Mouse (Mus musculus) heart, adult 2 months (tissue): ENCODE measurements around the gene Pak6. TPM values are rescaled to one million over a fixed set of nuclear protein-coding genes. Genes with fewer than 3 reads are reported as not detected.
A peak's percentile ranks its signal among the peaks of the same experiment; 100 is the strongest.

Experiments used
- DNase-seq, 2 experiments: peaks; one replicate each; pipeline ENCODE4 v3.0.0; 2021
- H3K27ac ChIP-seq: fragments of 200-600 bp; 2 replicates; pipeline ENCODE4 v1.8.1; 2022
- H3K27me3 ChIP-seq: fragments of 200-500 bp; 2 replicates; pipeline ENCODE4 v1.6.1; 2012; ENCODE audit warnings: mild to moderate bottlenecking, low read length, inconsistent platforms, mixed read lengths; ENCODE audit not compliant: control insufficient read depth, insufficient read depth
- H3K36me3 ChIP-seq: fragments of 200-500 bp; 2 replicates; pipeline ENCODE4 v1.6.1; 2012; ENCODE audit warnings: low read length, inconsistent platforms; ENCODE audit not compliant: control insufficient read depth, insufficient read depth
- H3K4me1 ChIP-seq: fragments of 200-500 bp; 2 replicates; pipeline ENCODE4 v1.6.1; 2011; ENCODE audit warnings: low read length; ENCODE audit not compliant: control insufficient read depth, insufficient read depth
- H3K4me3 ChIP-seq: fragments of 200-600 bp; 2 replicates; pipeline ENCODE4 v1.8.1; 2022
- H3K79me2 ChIP-seq: fragments of 200-500 bp; replicated peaks from 2 replicates; pipeline ENCODE4 v1.6.1; 2012; ENCODE audit warnings: mild to moderate bottlenecking, inconsistent platforms, low read length, moderate library complexity, mixed read lengths; ENCODE audit not compliant: control insufficient read depth, insufficient read depth
- H3K9ac ChIP-seq: fragments of 200-500 bp; 2 replicates; pipeline ENCODE4 v1.6.1; 2012; ENCODE audit warnings: low read depth, mild to moderate bottlenecking, control low read depth, inconsistent platforms, low read length, mixed read lengths
- CTCF ChIP-seq: fragments of 200-600 bp; IDR thresholded peaks from 2 replicates; pipeline ENCODE4 v1.8.1; 2022; ENCODE audit warnings: antibody characterized with exemption, mild to moderate bottlenecking, moderate library complexity
- EP300 ChIP-seq: fragments of 200-500 bp; IDR thresholded peaks from 2 replicates; pipeline ENCODE4 v1.6.1; 2011; ENCODE audit warnings: low read depth, low read length, control low read depth; ENCODE audit not compliant: insufficient read depth
- POLR2A ChIP-seq: fragments of 200-500 bp; IDR thresholded peaks from 2 replicates; pipeline ENCODE4 v1.6.1; 2011; ENCODE audit warnings: mild to moderate bottlenecking, low read depth, low read length, control low read depth; ENCODE audit not compliant: insufficient read depth
- WGBS: fragments of 180-500 bp; shearing (Covaris S2); methylation state at CpG from one replicate; pipeline ENCODE4 v1.1.7; 2018; 5-methylcytosine and 5-hydroxymethylcytosine counted together
- intact Hi-C: fragments of 180-260 bp; cut with DNase I; formaldehyde crosslinking; loops from one replicate; pipeline ENCODE4 v1.15.1; 2025
- polyA plus RNA-seq: library from polyadenylated mRNA; depleted of rRNA; stranded (reverse); fragments of >200 nt; gene quantifications from 2 replicates; pipeline ENCODE4 v1.2.3, GENCODE M21; 2012
- total RNA-seq, 2 experiments: library from RNA; stranded (reverse); gene quantifications; 2 replicates each; pipeline ENCODE4 v1.2.3; 2021

The Pak6 gene
- total and polyA plus RNA-seq, 3 experiments: 6.1 to 11.1 (median 8.1) TPM

DNA sequence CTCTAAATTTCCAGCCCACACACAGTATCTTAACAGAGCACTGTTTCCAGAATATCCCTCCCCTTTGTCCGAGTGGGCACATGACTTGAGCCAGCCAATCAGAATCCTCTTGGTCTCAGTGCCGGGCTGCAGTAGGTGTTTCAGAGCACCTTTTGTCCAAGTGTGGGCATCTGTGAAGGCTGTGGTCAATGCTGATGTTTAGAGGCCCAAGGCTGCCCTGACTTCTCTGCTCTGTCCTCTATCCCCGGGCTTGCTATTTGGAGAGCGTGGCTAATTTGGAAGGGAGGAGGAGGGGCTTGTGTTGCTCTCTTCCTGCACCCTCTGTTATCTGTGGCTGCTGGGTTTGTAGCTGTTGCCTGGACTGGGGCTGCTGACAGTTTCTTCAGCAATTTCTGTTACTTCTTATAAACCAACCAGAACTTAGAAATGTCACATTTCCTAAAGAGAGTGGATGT, 3.1 kb upstream of the Pak6 start:
- DNase-seq: peak; percentile 66 to 72
- Histone ChIP-seq H3K27ac (0 out of 2 replicates have a peak overlapping the region, but pooled peaks have one; percentile 1), H3K79me2 (no peaks in the 10 kb centered on the region), H3K4me1 (peaks cover 8% of the 10 kb centered on the region), H3K4me3 (peak overlapping the region; percentile 40), H3K36me3 (no peaks in the 10 kb centered on the region), H3K9ac (peak overlapping the region; percentile 24; the same call in 1 of the 2 replicates), H3K27me3 (no peaks in the 10 kb centered on the region; the same call in 1 of the 2 replicates)
- intact Hi-C loops: loop anchor here (5.0 kb wide), 1 partner anchor 32 kb away; no protein-coding TSS in a partner anchor
- 0% methylated on average over 4 of the region's 4 CpGs for WGBS
- no peak for TF ChIP-seq EP300
- TF ChIP-seq POLR2A: no peak
- no peak for TF ChIP-seq CTCF

DNA sequence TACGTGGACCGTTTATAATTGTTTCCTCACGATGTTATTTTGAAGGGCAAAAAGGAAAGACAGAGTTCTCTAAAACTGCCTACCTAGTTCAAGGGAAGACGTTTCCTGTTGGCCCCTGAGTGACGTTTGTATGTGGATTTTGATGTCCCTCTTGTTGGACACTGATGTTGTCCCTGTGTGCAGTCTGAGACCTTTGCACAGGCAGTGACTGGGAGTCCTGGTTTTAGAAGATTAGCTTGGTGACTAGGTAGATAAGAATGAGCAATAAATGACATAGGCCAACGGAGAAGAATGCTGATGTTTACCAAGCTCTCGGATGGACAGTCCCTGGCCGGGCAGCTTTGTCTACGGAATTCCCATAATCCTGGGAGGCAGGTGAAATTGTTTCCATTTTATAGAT, 1.2 kb upstream of the Pak6 start:
- TF ChIP-seq EP300: no peak
- no peak for TF ChIP-seq POLR2A
- TF ChIP-seq CTCF: no peak
- H3K4me1 ChIP-seq: peaks cover 8% of the 10 kb centered on the region
- H3K9ac ChIP-seq: no peak overlapping the region
- no peaks in the 10 kb centered on the region; the same call in 1 of the 2 replicates for H3K27me3 ChIP-seq
- H3K36me3 ChIP-seq: no peaks in the 10 kb centered on the region
- H3K79me2 ChIP-seq: no peaks in the 10 kb centered on the region
- WGBS: 81% methylated on average over 9 of the region's 9 CpGs
- H3K27ac ChIP-seq: no peak overlapping the region
- no peak overlapping the region for H3K4me3 ChIP-seq
- intact Hi-C loops: no loop called here
- no peak for DNase-seq

DNA sequence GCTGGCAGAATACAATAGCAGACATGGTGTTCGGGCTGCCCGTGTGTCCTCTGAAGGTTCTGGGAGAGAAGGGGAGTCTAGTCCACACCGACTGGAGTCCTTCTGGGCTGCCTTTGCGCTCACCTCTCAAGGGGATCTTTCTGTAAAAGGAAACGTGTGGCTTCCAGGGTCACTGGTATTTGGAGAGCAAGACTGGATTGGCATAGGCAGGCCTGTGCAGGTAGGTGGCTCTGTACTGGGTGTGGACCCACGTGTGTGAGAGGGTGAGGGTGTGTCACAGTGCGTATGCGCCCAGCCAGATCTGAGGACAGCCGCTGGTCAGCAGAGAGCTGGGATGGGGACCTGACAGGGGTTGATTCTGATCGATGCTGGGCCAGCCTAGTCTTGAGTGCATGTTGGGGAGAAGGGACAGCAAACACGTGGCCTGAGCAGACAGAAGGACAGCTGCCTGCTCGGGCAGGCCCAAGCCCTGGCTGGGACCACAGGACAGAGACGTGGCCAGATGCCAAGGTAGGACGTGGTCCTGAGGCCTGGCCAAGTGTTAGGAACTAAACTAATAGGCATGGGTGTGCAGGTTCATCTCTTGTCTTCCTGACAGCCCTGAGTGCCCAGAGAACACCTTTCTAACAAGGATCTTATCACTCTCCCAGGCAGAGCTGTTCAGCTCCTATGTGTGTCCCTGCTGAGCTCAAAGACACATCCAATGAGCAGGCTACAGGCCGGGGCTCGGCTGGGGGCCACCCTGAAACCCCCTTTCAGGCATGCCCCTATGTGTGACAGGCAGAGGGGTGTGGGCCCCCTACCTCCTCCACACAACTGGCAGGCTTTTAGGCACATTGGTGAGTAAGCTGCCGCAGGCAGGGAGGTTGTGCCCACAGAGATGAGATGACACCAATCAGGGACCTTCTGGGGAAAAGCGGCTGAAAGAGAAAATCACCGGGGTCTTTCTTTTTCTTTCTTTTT, 982 bp downstream of the Pak6 start:
- Histone ChIP-seq H3K9ac (peak overlapping the region; percentile 34), H3K36me3 (no peaks in the 10 kb centered on the region), H3K27ac (peak overlapping the region; percentile 64), H3K4me3 (peak overlapping the region; percentile 48), H3K27me3 (no peaks in the 10 kb centered on the region; the same call in 1 of the 2 replicates), H3K4me1 (peaks cover 7% of the 10 kb centered on the region), H3K79me2 (no peaks in the 10 kb centered on the region)
- 46% methylated on average over 19 of the region's 19 CpGs for WGBS
- intact Hi-C loops: no loop called here
- peak; percentile 59 to 67 for DNase-seq
- TF ChIP-seq POLR2A: no peak
- peak; percentile 33; the same call in 1 of the 2 replicates for TF ChIP-seq EP300
- no peak for TF ChIP-seq CTCF

DNA sequence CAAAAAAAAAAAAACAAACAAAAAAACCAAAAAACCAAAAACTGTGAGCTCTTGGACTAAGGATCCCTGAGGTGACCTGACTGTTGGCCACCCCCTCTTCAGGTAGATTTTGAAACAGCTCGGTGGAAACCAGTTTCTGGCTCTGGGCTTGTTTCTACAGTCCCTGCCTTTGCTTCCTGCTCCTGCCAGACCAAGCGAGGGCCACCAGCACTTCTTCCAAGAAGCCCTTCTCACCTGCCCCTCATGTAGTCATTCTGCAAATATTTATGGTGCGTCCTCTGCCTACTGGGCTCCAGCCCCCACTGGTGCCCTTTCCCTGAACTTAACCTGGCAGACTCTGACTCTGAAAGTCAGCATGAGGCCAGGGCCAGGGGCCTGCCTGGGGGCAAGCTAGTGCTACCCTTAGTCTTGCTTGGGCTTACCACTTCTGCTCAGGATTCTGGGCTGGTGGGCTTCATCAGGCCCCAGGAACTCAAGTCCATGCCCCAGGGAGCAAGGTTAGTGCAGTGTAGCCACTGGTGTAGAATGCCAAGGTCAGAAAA, 1.9 kb downstream of the Pak6 start:
- Histone ChIP-seq H3K36me3 (no peaks in the 10 kb centered on the region), H3K79me2 (no peaks in the 10 kb centered on the region), H3K9ac (no peak overlapping the region), H3K27ac (no peak overlapping the region), H3K4me1 (peaks cover 1% of the 10 kb centered on the region; the same call in 1 of the 2 replicates), H3K27me3 (no peaks in the 10 kb centered on the region; the same call in 1 of the 2 replicates), H3K4me3 (no peak overlapping the region)
- TF ChIP-seq POLR2A: no peak
- no peak for TF ChIP-seq EP300
- no peak for TF ChIP-seq CTCF
- intact Hi-C loops: no loop called here
- WGBS: 75% methylated on average over 3 of the region's 3 CpGs
- DNase-seq: no peak

DNA sequence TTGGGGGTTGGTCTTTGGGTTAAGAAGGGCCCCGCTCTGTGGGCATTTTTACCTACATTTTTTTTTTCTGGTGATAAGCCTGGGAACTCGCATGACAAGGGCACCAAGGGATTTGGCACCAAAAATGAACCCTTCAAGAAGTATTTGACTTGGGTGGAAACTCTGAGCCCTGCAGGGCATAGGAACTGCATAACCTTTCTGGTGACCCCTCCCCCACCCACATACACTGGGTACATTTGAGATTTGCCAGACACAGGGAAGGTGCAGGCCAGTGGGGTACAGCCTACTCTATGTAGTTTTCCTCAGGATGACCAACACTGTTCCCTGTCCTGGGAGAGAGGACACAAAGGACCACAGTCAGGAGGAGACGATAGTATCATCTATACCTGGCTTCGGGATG, 2.5 kb downstream of the Pak6 start:
- Histone ChIP-seq H3K4me1 (no peaks in the 10 kb centered on the region), H3K27ac (no peak overlapping the region)

DNA sequence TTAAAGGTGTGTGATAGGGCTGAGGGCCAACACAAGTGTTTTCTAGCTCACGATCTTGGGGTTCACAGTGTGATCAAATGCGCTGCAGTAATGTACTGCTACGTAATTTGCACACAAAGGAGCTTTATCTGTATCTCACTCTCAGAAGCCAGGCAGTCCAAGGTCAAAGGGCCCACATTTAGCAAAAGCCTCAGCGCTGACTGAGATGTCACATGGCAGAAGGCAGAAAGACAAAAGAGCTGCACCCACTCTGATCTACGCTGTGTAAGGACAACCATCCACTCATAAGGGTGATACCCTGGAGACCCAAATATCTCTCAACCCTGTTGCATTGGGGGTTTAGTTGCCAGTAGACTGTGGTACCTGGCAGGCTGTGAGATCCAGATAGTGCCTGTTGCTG, 4.1 kb downstream of the Pak6 start:
- Histone ChIP-seq H3K9ac (no peak overlapping the region), H3K36me3 (no peaks in the 10 kb centered on the region), H3K27ac (no peak overlapping the region), H3K27me3 (no peaks in the 10 kb centered on the region; the same call in 1 of the 2 replicates), H3K79me2 (no peaks in the 10 kb centered on the region), H3K4me1 (no peaks in the 10 kb centered on the region), H3K4me3 (no peak overlapping the region)
- intact Hi-C loops: no loop called here
- no peak for DNase-seq
- TF ChIP-seq CTCF: no peak
- no peak for TF ChIP-seq POLR2A
- TF ChIP-seq EP300: no peak
- 46% methylated on average over 5 of the region's 5 CpGs for WGBS

More for the DNA sequence above, 2.5 kb downstream of the Pak6 start:
- intact Hi-C loops: no loop called here
- Histone ChIP-seq H3K79me2 (no peaks in the 10 kb centered on the region), H3K9ac (no peak overlapping the region), H3K36me3 (no peaks in the 10 kb centered on the region), H3K4me3 (no peak overlapping the region), H3K27me3 (no peaks in the 10 kb centered on the region; the same call in 1 of the 2 replicates)
- no peak for DNase-seq
- TF ChIP-seq CTCF (no peak), POLR2A (no peak), EP300 (no peak)
- WGBS: 85% methylated on average over 4 of the region's 4 CpGs
